Mouse (Mus musculus) liver, embryonic 13.5 days (tissue): ENCODE results near the gene Pnpla2. TPM values are rescaled to one million over a fixed set of nuclear protein-coding genes. Genes with fewer than 3 reads are reported as not detected.

Experiments
- ATAC-seq: fragments of 200-750 bp; cut with Nextera tagmentation; 2 replicates; pipeline ENCODE4 v1.8.0; 2017; ENCODE audit warnings: low read depth, mild to moderate bottlenecking, moderate number of reproducible peaks, moderate library complexity
- DNase-seq: peaks from one replicate; pipeline ENCODE4 v3.0.0; 2022
- H3K27ac ChIP-seq: fragments of 300-500 bp; sonication (generic); 2 replicates; pipeline ENCODE4 v1.5.1; 2015; ENCODE audit warnings: moderate library complexity, mild to moderate bottlenecking, inconsistent platforms
- H3K27me3 ChIP-seq: fragments of 300-500 bp; sonication (generic); 2 replicates; pipeline ENCODE4 v1.6.1; 2015; ENCODE audit warnings: mild to moderate bottlenecking, inconsistent platforms
- H3K36me3 ChIP-seq: fragments of 300-500 bp; sonication (generic); 2 replicates; pipeline ENCODE4 v1.6.1; 2015; ENCODE audit warnings: mild to moderate bottlenecking, inconsistent platforms
- H3K4me1 ChIP-seq: fragments of 300-500 bp; sonication (generic); replicated peaks from 2 replicates; pipeline ENCODE4 v1.6.1; 2015; ENCODE audit warnings: inconsistent platforms
- H3K4me2 ChIP-seq: fragments of 300-500 bp; sonication (generic); 2 replicates; pipeline ENCODE4 v1.6.1; 2015; ENCODE audit warnings: inconsistent platforms, mild to moderate bottlenecking, moderate library complexity
- H3K4me3 ChIP-seq: fragments of 300-500 bp; sonication (generic); replicated peaks from 2 replicates; pipeline ENCODE4 v1.5.1; 2015; ENCODE audit warnings: mild to moderate bottlenecking, inconsistent platforms
- H3K9ac ChIP-seq: fragments of 300-500 bp; sonication (generic); 2 replicates; pipeline ENCODE4 v1.6.1; 2015; ENCODE audit warnings: mild to moderate bottlenecking, inconsistent platforms
- H3K9me3 ChIP-seq: fragments of 300-500 bp; sonication (generic); replicated peaks from 2 replicates; pipeline ENCODE4 v1.6.1; 2016; ENCODE audit warnings: inconsistent platforms
- WGBS: fragments of 180-500 bp; shearing (Covaris S2); methylation state at CpG from one replicate; pipeline ENCODE4 v1.1.7; 2015; ENCODE audit not compliant: insufficient replicate concordance; 5-methylcytosine and 5-hydroxymethylcytosine counted together
- polyA plus RNA-seq: library from polyadenylated mRNA; unstranded; fragments of >200 nt; fragmentation: Nextera tagmentation; extraction: Ambion mirVana; gene quantifications from 2 replicates; pipeline ENCODE4 v1.2.1, GENCODE M21; 2015

The Pnpla2 gene
- polyA plus RNA-seq, 1 experiment from 2014 or later: 11.9 TPM

GRCm38 (mm10) chr7:141477578-141478269 is 22.7 kb downstream of the Pnpla2 start:
- ATAC-seq: no peak
- H3K9me3 ChIP-seq: no peaks in the 10 kb centered on the region
- H3K9ac ChIP-seq: peak overlapping the region; percentile 87
- peak overlapping the region; percentile 10; the same call in 1 of the 2 replicates for H3K4me3 ChIP-seq
- peaks cover 79% of the 10 kb centered on the region for H3K4me1 ChIP-seq
- 19% methylated on average over 4 of the region's 4 CpGs for WGBS
- H3K4me2 ChIP-seq: peak overlapping the region; percentile 95
- peaks cover 20% of the 10 kb centered on the region for H3K27me3 ChIP-seq
- H3K27ac ChIP-seq: peak overlapping the region; percentile 87
- no peak for DNase-seq
- H3K36me3 ChIP-seq: peaks cover 2% of the 10 kb centered on the region

GRCm38 (mm10) chr7:141478270-141478748 is 23.3 kb downstream of the Pnpla2 start:
- peak overlapping the region; percentile 87 for H3K27ac ChIP-seq
- H3K4me3 ChIP-seq: peak overlapping the region; percentile 10; the same call in 1 of the 2 replicates
- H3K27me3 ChIP-seq: peaks cover 25% of the 10 kb centered on the region
- peaks cover 77% of the 10 kb centered on the region for H3K4me1 ChIP-seq
- ATAC-seq: no peak
- 15% methylated on average over 5 of the region's 5 CpGs for WGBS
- 0 out of 2 replicates have a peak, but pooled peaks cover under 1% of the 10 kb centered on the region for H3K36me3 ChIP-seq
- H3K9ac ChIP-seq: peak overlapping the region; percentile 87
- H3K4me2 ChIP-seq: peak overlapping the region; percentile 95
- H3K9me3 ChIP-seq: no peaks in the 10 kb centered on the region
- DNase-seq: no peak

- H3K27me3 ChIP-seq: peaks cover 28% of the 10 kb centered on the region
- no peaks in the 10 kb centered on the region for H3K9me3 ChIP-seq
- H3K4me1 ChIP-seq: peaks cover 57% of the 10 kb centered on the region
- 9% methylated on average over 10 of the region's 10 CpGs for WGBS
- peak overlapping the region; percentile 77 for H3K4me2 ChIP-seq
- DNase-seq: peak; percentile 59
- peaks cover 3% of the 10 kb centered on the region; the same call in 1 of the 2 replicates for H3K36me3 ChIP-seq
- peak; percentile 48 for ATAC-seq
- H3K27ac ChIP-seq: no peak overlapping the region
- H3K9ac ChIP-seq: 0 out of 2 replicates have a peak overlapping the region, but pooled peaks have one; percentile 44
- peak overlapping the region; percentile 55 for H3K4me3 ChIP-seq
These were observed 26.0 kb downstream of the Pnpla2 start for GRCm38 (mm10) chr7:141480842-141481497.

- 5% methylated on average over 71 of the region's 81 CpGs for WGBS
- Histone ChIP-seq H3K9me3 (no peaks in the 10 kb centered on the region), H3K36me3 (peaks cover 10% of the 10 kb centered on the region), H3K27me3 (peaks cover 28% of the 10 kb centered on the region), H3K27ac (no peak overlapping the region), H3K9ac (peak overlapping the region; percentile 44), H3K4me1 (peaks cover 50% of the 10 kb centered on the region), H3K4me2 (peak overlapping the region; percentile 77), H3K4me3 (peak overlapping the region; percentile 55)
- ATAC-seq (no peak), DNase-seq (no peak)
These were observed 26.8 kb downstream of the Pnpla2 start for GRCm38 (mm10) chr7:141481498-141482401.

GRCm38 (mm10) chr7:141482531-141483024 is 27.6 kb downstream of the Pnpla2 start:
- no peak for ATAC-seq
- peak overlapping the region; percentile 44 for H3K9ac ChIP-seq
- 47% methylated on average over 11 of the region's 11 CpGs for WGBS

GRCm38 (mm10) chr7:141483114-141483653 is 28.2 kb downstream of the Pnpla2 start:
- Histone ChIP-seq H3K9me3 (no peaks in the 10 kb centered on the region), H3K4me3 (no peak overlapping the region), H3K36me3 (peaks cover 17% of the 10 kb centered on the region), H3K4me2 (no peak overlapping the region), H3K27me3 (peaks cover 28% of the 10 kb centered on the region), H3K4me1 (peaks cover 35% of the 10 kb centered on the region), H3K9ac (no peak overlapping the region), H3K27ac (no peak overlapping the region)
- ATAC-seq (no peak), DNase-seq (no peak)
- WGBS: 70% methylated on average over 6 of the region's 6 CpGs

More at GRCm38 (mm10) chr7:141482531-141483024, 27.6 kb downstream of the Pnpla2 start:
- H3K9me3 ChIP-seq: no peaks in the 10 kb centered on the region
- peaks cover 41% of the 10 kb centered on the region for H3K4me1 ChIP-seq
- H3K4me2 ChIP-seq: peak overlapping the region; percentile 77
- H3K27me3 ChIP-seq: peaks cover 28% of the 10 kb centered on the region
- no peak overlapping the region for H3K27ac ChIP-seq
- DNase-seq: no peak
- H3K4me3 ChIP-seq: peak overlapping the region; percentile 55
- peaks cover 13% of the 10 kb centered on the region for H3K36me3 ChIP-seq

- Histone ChIP-seq H3K27ac (no peak overlapping the region), H3K4me1 (peaks cover 29% of the 10 kb centered on the region), H3K36me3 (peaks cover 17% of the 10 kb centered on the region), H3K9me3 (no peaks in the 10 kb centered on the region), H3K4me3 (no peak overlapping the region), H3K9ac (no peak overlapping the region), H3K27me3 (peaks cover 28% of the 10 kb centered on the region), H3K4me2 (no peak overlapping the region)
- ATAC-seq (no peak), DNase-seq (no peak)
- WGBS: 79% methylated on average over 5 of the region's 5 CpGs
These were observed 29.5 kb downstream of the Pnpla2 start for GRCm38 (mm10) chr7:141484186-141485120.

- WGBS: 65% methylated on average over 2 of the region's 2 CpGs
- Histone ChIP-seq H3K4me2 (no peak overlapping the region), H3K9ac (no peak overlapping the region), H3K36me3 (peaks cover 20% of the 10 kb centered on the region), H3K4me1 (peaks cover 27% of the 10 kb centered on the region), H3K27ac (no peak overlapping the region), H3K9me3 (no peaks in the 10 kb centered on the region), H3K27me3 (peaks cover 28% of the 10 kb centered on the region), H3K4me3 (no peak overlapping the region)
- DNase-seq (no peak), ATAC-seq (no peak)
These were observed 30.2 kb downstream of the Pnpla2 start for GRCm38 (mm10) chr7:141485186-141485585.

- Histone ChIP-seq H3K4me3 (no peak overlapping the region), H3K9me3 (no peaks in the 10 kb centered on the region), H3K36me3 (peaks cover 22% of the 10 kb centered on the region), H3K4me1 (peaks cover 23% of the 10 kb centered on the region), H3K27ac (no peak overlapping the region), H3K4me2 (no peak overlapping the region), H3K9ac (no peak overlapping the region), H3K27me3 (peaks cover 28% of the 10 kb centered on the region)
- 81% methylated on average over 2 of the region's 2 CpGs for WGBS
- DNase-seq (no peak), ATAC-seq (no peak)
These were observed 30.6 kb downstream of the Pnpla2 start for GRCm38 (mm10) chr7:141485606-141486005.

- H3K36me3 ChIP-seq: peaks cover 28% of the 10 kb centered on the region
- 90% methylated on average over 1 of the region's 1 CpGs for WGBS
- no peak overlapping the region for H3K4me2 ChIP-seq
- no peak for DNase-seq
- H3K4me3 ChIP-seq: no peak overlapping the region
- H3K4me1 ChIP-seq: peaks cover 19% of the 10 kb centered on the region
- no peaks in the 10 kb centered on the region for H3K9me3 ChIP-seq
- H3K27ac ChIP-seq: no peak overlapping the region
- H3K9ac ChIP-seq: no peak overlapping the region
- peaks cover 23% of the 10 kb centered on the region for H3K27me3 ChIP-seq
- ATAC-seq: no peak
These were observed 31.2 kb downstream of the Pnpla2 start for GRCm38 (mm10) chr7:141486239-141486638.
